Mouse (Mus musculus) limb, embryonic 15.5 days (tissue): ENCODE results near the gene Ubxn11. TPM values are rescaled to one million over a fixed set of nuclear protein-coding genes. Genes with fewer than 3 reads are reported as not detected.
A peak's percentile ranks its signal among the peaks of the same experiment; 100 is the strongest.

ENCODE experiments used
- ATAC-seq: fragments of 200-750 bp; cut with Nextera tagmentation; 2 replicates; pipeline ENCODE4 v1.8.0; 2017; ENCODE audit warnings: low read depth, moderate TSS enrichment; ENCODE audit not compliant: insufficient number of reproducible peaks, low FRiP score, low TSS enrichment
- H3K27ac ChIP-seq: fragments of 300-500 bp; sonication (generic); 2 replicates; pipeline ENCODE4 v1.5.1; 2015; ENCODE audit warnings: moderate library complexity, mild to moderate bottlenecking, inconsistent platforms
- H3K27me3 ChIP-seq: fragments of 300-500 bp; sonication (generic); 2 replicates; pipeline ENCODE4 v1.6.1; 2015; ENCODE audit warnings: inconsistent platforms
- H3K36me3 ChIP-seq: fragments of 300-500 bp; sonication (generic); 2 replicates; pipeline ENCODE4 v1.6.1; 2015; ENCODE audit warnings: inconsistent platforms
- H3K4me1 ChIP-seq: fragments of 300-500 bp; sonication (generic); 2 replicates; pipeline ENCODE4 v1.6.1; 2015; ENCODE audit warnings: inconsistent platforms
- H3K4me2 ChIP-seq: fragments of 300-500 bp; sonication (generic); 2 replicates; pipeline ENCODE4 v1.6.1; 2015; ENCODE audit warnings: mild to moderate bottlenecking, inconsistent platforms
- H3K4me3 ChIP-seq: fragments of 300-500 bp; sonication (generic); 2 replicates; pipeline ENCODE4 v1.5.1; 2015; ENCODE audit warnings: mild to moderate bottlenecking, inconsistent platforms
- H3K9ac ChIP-seq: fragments of 300-500 bp; sonication (generic); 2 replicates; pipeline ENCODE4 v1.6.1; 2015; ENCODE audit warnings: inconsistent platforms
- H3K9me3 ChIP-seq: fragments of 300-500 bp; sonication (generic); 2 replicates; pipeline ENCODE4 v1.6.1; 2016; ENCODE audit warnings: inconsistent platforms
- WGBS: fragments of 180-500 bp; shearing (Covaris S2); methylation state at CpG from one replicate; pipeline ENCODE4 v1.1.7; 2015; 5-methylcytosine and 5-hydroxymethylcytosine counted together
- polyA plus RNA-seq: library from polyadenylated mRNA; unstranded; fragments of >200 nt; fragmentation: Nextera tagmentation; extraction: Ambion mirVana; gene quantifications from 2 replicates; pipeline ENCODE4 v1.2.1, GENCODE M21; 2015

The Ubxn11 gene
- polyA plus RNA-seq, 1 experiment from 2014 or later: 10.7 TPM

DNA sequence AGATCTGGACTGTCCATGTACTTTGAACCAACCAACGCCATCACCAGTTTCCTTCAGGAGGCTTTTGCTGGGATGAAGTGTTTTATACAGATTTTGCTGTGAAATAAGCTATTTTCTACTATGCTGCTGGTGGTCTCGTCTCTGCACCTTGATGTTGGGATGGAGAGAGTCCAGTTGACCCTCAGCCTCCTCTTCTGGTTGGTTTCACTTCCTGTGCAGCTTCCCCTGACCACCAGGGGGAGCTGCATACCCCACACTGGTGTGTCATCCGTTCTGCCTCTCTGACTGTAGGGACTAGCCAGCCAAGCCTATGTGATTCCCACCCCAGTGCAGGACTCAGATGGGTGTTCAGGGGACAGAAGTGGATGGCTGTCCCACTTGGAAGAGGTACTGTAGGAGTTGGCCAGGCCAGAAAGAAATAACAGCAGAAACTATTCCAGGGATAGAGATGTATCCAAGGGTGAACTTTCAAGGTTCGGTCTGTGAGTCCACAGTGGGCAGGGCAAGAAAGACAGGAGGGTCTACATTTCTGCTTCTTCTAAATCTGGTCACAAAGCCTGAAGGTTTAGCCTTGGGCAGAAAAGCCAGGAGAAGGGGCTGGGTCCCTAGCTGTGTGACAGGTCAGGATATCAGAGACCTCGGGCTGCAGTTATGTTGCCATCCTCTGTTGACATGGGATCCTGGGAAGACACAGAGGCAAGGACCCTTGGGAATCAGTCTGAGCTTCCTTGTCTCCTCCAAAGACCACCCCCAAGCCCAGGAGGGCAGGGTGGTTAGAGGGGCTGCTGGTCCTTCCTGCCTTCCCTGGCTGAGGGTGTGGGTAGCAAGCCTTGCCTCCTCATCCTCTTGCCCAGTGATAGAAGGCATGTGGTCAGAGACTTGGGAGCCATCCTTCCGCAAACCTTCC is 9.7 kb upstream of the Ubxn11 start:
- Histone ChIP-seq H3K4me2 (no peak overlapping the region), H3K27ac (no peak overlapping the region), H3K9me3 (no peaks in the 10 kb centered on the region), H3K36me3 (no peaks in the 10 kb centered on the region), H3K27me3 (no peaks in the 10 kb centered on the region), H3K4me3 (no peak overlapping the region), H3K9ac (no peak overlapping the region), H3K4me1 (no peaks in the 10 kb centered on the region)
- ATAC-seq: no peak; the same call in 1 of the 2 replicates
- 69% methylated on average over 6 of the region's 6 CpGs for WGBS

DNA sequence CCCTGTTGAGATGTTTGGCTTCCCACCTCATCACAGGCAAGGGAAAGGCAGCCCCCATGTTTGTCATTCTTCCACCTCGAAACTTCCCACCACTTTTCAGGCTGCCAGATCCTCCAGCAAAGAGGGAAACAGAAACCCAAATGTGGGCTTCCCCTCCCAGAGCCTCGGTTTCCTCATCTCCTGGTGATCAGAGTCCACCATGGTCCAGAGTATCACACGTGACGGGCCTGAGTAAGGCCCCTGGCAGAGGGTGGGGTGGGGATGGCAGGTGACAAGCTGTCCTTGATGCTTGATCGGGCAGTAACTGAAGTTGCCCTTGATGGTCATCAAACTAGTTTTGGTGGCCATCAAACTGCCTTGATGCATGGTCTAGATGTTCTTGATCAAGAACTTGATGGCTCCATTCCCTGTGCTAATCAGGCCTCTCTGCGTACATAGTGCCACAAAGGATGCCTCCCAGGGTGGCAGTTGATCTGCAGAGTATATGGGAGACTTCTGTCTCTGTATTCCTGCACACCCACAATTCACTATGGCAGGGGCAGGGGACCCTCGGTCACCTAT is 8.3 kb upstream of the Ubxn11 start:
- no peak overlapping the region for H3K4me2 ChIP-seq
- H3K9me3 ChIP-seq: no peaks in the 10 kb centered on the region
- no peak overlapping the region for H3K27ac ChIP-seq
- H3K4me1 ChIP-seq: no peaks in the 10 kb centered on the region
- H3K27me3 ChIP-seq: no peaks in the 10 kb centered on the region
- H3K4me3 ChIP-seq: no peak overlapping the region
- no peaks in the 10 kb centered on the region for H3K36me3 ChIP-seq
- ATAC-seq: no peak
- no peak overlapping the region for H3K9ac ChIP-seq
- 81% methylated on average over 7 of the region's 7 CpGs for WGBS

DNA sequence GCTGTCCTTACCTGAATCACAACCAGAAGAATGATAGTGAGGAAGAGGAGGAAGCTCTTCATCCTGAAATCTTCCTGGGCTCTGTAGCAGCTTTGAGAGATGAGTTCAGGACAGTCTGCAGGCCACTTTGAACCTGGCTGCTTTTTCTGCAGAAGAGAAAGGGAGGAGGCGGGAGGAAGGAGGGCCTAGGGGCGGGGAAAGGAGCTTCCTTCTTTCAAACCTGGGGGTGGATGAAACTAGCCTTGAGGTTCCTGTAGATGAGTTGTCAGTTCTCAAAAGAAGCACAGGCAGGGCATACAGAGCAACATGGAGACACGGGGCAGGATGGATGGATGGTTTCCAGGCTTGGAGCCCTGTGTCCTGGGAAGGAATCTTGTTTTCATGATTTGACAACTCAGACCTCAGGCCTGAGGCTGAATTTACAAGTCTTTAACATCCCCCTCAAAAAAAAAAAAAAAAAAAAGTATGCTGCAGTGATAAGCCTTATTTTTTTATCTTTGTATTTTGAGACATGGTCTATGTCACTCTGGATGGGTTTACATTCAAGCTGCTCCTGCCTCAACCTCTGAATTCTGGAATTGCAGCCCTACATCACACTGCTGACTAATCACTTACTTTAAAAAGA is 7.3 kb upstream of the Ubxn11 start, which contains the start of gene Cd52:
Gene Cd52, minus strand, starts transcription at position 160 of the 625 bp plus-strand sequence.
- H3K9ac ChIP-seq: no peak within 1 kb of the TSS
- no peak for ATAC-seq
- H3K9me3 ChIP-seq: no peaks in the 10 kb centered on the region
- no peak within 1 kb of the TSS for H3K4me2 ChIP-seq
- H3K4me3 ChIP-seq: no peak within 1 kb of the TSS
- H3K27ac ChIP-seq: no peak within 1 kb of the TSS
- no peaks in the 10 kb centered on the region for H3K27me3 ChIP-seq
- H3K36me3 ChIP-seq: no peaks in the 10 kb centered on the region
- 57% methylated on average over 3 of the region's 3 CpGs for WGBS
- H3K4me1 ChIP-seq: no peaks in the 10 kb centered on the region

DNA sequence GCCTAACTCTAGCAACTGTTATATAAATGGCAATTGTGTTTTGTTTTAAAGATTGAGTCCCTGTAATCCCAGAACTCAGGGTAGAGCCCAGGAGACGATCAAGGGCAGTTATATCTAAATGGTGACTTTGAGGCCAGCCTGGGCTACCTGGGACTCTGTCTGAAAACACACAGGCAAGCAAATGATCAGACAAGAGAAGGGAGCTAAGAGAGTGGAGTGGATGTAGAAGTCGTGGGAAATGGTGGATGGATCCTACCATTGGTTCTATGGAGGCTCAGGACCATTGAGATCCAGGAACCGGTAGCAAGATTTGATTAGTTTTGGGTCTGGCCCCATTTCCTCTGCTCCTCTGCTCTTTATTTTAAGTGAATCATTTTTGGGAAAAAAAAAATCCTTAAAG is 6.2 kb upstream of the Ubxn11 start:
- H3K27me3 ChIP-seq: no peaks in the 10 kb centered on the region
- no peak overlapping the region for H3K9ac ChIP-seq
- H3K4me3 ChIP-seq: no peak overlapping the region
- H3K9me3 ChIP-seq: no peaks in the 10 kb centered on the region
- ATAC-seq: no peak
- no peaks in the 10 kb centered on the region for H3K36me3 ChIP-seq
- H3K4me1 ChIP-seq: no peaks in the 10 kb centered on the region
- H3K4me2 ChIP-seq: no peak overlapping the region
- WGBS: 83% methylated on average over 3 of the region's 3 CpGs
- no peak overlapping the region for H3K27ac ChIP-seq

DNA sequence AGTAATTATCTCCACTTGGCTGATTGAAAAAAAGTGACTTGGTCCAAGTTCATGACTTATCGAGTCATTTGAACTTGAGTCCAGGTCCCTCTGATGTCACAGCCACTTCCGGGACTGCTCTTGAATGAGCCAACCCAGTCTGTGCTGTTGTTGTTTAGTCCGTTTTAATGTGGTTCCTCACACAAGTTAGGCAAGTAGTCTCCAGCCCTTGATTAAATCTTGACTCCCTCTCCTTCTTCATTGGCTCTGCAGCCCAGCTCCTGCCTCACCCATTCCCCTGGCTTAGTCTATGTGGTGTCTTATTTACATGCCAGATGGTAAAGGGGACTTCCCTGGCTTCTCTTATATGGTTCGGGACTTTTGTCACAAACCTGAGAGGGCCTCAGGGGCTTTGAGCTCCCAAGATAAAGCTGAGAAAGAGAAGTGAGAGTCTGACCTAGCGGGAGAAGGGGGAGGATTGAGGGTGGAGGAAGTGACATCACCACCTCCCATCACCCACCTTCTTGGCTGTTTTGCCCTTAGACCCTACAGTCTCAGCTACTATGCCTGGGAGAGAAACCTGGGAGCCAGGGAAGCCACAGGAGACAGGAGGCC is 5.3 kb upstream of the Ubxn11 start:
- no peak overlapping the region for H3K27ac ChIP-seq
- H3K4me3 ChIP-seq: no peak overlapping the region
- no peak for ATAC-seq
- no peaks in the 10 kb centered on the region for H3K27me3 ChIP-seq
- 72% methylated on average over 5 of the region's 5 CpGs for WGBS
- H3K9me3 ChIP-seq: no peaks in the 10 kb centered on the region
- no peak overlapping the region for H3K9ac ChIP-seq
- H3K36me3 ChIP-seq: no peaks in the 10 kb centered on the region
- no peak overlapping the region for H3K4me2 ChIP-seq
- H3K4me1 ChIP-seq: no peaks in the 10 kb centered on the region

DNA sequence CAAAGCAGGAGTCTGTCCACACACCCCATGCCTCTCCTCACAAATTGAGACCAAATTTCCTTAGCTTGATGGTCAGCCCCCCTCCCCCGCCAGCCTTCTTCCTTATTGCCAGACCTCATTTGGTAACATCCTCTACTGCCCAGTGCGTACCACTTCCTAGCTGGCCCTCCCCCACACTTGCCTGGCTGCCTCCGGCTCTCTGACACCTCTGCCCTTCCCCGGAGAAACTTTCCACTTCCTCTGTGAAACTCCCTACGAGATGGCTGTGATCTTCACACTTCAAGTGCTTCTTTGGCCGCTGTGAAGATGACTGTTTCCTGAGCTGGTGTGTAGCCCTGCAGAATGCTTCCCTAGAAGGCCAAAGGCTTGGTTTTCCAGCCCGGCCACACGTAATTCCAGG is 3.7 kb upstream of the Ubxn11 start:
- no peaks in the 10 kb centered on the region for H3K9me3 ChIP-seq
- 33% methylated on average over 8 of the region's 8 CpGs for WGBS
- H3K4me3 ChIP-seq: no peak overlapping the region
- no peak overlapping the region for H3K27ac ChIP-seq
- 0 out of 2 replicates have a peak, but pooled peaks cover 6% of the 10 kb centered on the region for H3K4me1 ChIP-seq
- ATAC-seq: no peak
- H3K36me3 ChIP-seq: no peaks in the 10 kb centered on the region
- no peaks in the 10 kb centered on the region for H3K27me3 ChIP-seq
- no peak overlapping the region for H3K9ac ChIP-seq
- no peak overlapping the region for H3K4me2 ChIP-seq

DNA sequence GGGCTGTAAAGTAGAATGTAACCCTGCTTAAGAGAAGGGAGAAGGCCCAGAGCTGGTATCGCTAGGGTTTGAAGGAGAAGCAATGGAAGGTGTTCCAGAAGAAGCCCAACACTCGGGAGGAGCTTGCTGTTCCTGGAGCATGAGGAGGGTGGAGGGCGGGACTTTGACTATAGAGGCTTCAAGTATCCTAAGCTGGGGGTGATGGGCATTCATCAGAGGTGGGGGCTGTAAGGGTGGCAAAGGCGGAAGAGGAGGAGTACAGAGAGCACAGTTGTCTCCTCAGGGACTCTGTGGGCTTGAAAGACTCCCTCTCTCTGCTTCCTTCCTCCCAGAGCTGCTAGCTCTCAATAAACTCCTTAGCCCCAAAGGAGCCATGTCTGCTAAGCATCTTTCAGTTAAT is 2.1 kb upstream of the Ubxn11 start:
- Histone ChIP-seq H3K27ac (no peak overlapping the region), H3K4me1 (0 out of 2 replicates have a peak, but pooled peaks cover 6% of the 10 kb centered on the region), H3K4me3 (no peak overlapping the region), H3K9ac (no peak overlapping the region), H3K4me2 (no peak overlapping the region), H3K27me3 (no peaks in the 10 kb centered on the region), H3K9me3 (no peaks in the 10 kb centered on the region), H3K36me3 (no peaks in the 10 kb centered on the region)
- ATAC-seq: no peak
- 80% methylated on average over 4 of the region's 4 CpGs for WGBS

DNA sequence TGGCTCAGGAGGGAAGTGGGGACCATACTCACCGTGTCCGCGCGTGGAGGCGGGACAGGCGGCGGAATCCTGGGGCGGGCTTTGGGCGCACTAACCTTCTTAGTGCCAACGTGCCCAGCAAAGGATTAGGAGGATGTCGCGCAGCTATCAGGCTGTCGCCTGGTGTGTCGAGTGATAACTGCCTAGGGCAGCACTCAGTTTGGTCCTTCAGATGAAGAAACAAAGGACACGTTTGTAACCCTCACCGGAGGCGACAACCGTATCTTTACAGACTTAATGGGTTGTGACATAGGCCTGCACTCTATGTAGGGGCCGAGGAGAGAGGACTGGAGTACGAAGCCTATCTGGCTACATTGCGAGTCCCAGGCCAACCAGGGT is 361 bp downstream of the Ubxn11 start:
- Histone ChIP-seq H3K4me1 (0 out of 2 replicates have a peak, but pooled peaks cover 6% of the 10 kb centered on the region), H3K9ac (peak overlapping the region; percentile 62), H3K4me3 (peak overlapping the region; percentile 73), H3K27ac (no peak overlapping the region), H3K27me3 (no peaks in the 10 kb centered on the region), H3K4me2 (peak overlapping the region; percentile 66), H3K9me3 (no peaks in the 10 kb centered on the region), H3K36me3 (no peaks in the 10 kb centered on the region)
- WGBS: 4% methylated on average over 21 of the region's 21 CpGs
- no peak for ATAC-seq

DNA sequence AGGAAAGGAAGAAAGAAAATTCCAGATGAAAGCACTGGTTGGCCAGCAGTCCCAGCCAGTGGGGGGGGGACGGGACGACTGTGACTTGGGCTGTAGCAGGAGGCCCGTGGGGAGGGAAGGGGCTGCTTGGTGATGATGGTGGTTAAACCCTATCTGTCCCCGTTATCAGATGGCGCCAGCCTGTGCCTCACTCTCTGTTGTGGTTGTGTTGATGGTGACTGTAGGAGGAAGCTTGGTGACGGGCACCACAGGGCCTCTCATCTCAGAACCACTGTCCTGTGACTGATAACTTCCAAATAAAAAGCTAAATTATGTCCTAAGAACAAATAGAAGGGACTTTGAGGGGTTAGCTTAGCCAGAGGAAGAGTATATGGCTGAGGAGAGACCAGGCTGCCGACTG is 3.7 kb downstream of the Ubxn11 start:
- H3K9me3 ChIP-seq: no peaks in the 10 kb centered on the region
- no peaks in the 10 kb centered on the region for H3K36me3 ChIP-seq
- H3K4me2 ChIP-seq: no peak overlapping the region
- no peak for ATAC-seq
- no peaks in the 10 kb centered on the region for H3K27me3 ChIP-seq
- WGBS: 76% methylated on average over 7 of the region's 7 CpGs
- no peak overlapping the region for H3K4me3 ChIP-seq
- 0 out of 2 replicates have a peak, but pooled peaks cover 6% of the 10 kb centered on the region for H3K4me1 ChIP-seq
- no peak overlapping the region for H3K9ac ChIP-seq
- H3K27ac ChIP-seq: no peak overlapping the region

DNA sequence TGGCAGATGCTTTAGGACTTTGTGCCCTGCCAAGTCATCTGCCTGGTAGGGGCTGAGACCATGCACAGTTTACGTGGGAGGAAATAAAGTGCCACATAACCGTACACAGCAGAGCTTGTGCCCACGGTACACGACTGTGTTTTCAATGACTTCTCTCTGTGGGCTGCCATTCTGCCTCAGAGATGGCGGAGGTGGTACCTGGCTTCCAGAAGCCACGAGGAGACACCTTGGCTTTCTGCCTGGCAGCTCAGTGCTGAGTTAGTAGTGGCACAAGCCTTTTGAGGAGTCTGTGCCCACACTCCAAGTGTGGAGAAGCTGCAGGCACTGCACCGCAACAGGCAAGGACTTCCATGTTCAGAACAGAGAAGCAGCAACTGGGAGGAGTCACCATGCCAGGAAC is 5.4 kb downstream of the Ubxn11 start:
- Histone ChIP-seq H3K27ac (no peak overlapping the region), H3K4me1 (0 out of 2 replicates have a peak, but pooled peaks cover 5% of the 10 kb centered on the region), H3K4me3 (no peak overlapping the region), H3K9ac (0 out of 2 replicates have a peak overlapping the region, but pooled peaks have one; percentile 7), H3K36me3 (no peaks in the 10 kb centered on the region), H3K4me2 (no peak overlapping the region), H3K9me3 (no peaks in the 10 kb centered on the region), H3K27me3 (no peaks in the 10 kb centered on the region)
- no peak for ATAC-seq
- WGBS: 85% methylated on average over 7 of the region's 7 CpGs

DNA sequence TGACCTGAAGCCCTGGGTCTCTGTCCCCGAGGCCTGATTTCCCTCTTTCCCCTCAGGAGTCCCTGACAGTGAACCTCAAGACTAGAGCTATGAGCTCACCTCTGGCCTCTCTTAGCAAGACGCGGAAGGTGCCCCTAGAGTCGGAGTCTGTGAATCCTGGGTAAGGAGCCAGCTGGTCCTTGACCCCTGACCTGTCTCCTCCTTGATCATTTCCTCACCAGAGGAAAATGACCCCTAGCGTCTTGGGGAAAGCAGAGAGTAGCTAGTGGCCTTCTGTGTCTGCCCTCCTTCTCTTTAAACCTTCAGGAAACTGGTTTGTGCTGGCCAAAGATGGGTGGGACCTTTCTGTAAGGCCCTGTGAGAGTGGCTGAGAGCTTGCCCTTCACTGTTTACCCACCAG is 5.8 kb downstream of the Ubxn11 start:
- WGBS: 23% methylated on average over 5 of the region's 5 CpGs
- H3K27me3 ChIP-seq: no peaks in the 10 kb centered on the region
- H3K9me3 ChIP-seq: no peaks in the 10 kb centered on the region
- ATAC-seq: no peak
- no peak overlapping the region for H3K9ac ChIP-seq
- no peak overlapping the region for H3K4me2 ChIP-seq
- H3K4me1 ChIP-seq: 0 out of 2 replicates have a peak, but pooled peaks cover 1% of the 10 kb centered on the region
- H3K4me3 ChIP-seq: no peak overlapping the region
- H3K36me3 ChIP-seq: no peaks in the 10 kb centered on the region
- H3K27ac ChIP-seq: no peak overlapping the region

DNA sequence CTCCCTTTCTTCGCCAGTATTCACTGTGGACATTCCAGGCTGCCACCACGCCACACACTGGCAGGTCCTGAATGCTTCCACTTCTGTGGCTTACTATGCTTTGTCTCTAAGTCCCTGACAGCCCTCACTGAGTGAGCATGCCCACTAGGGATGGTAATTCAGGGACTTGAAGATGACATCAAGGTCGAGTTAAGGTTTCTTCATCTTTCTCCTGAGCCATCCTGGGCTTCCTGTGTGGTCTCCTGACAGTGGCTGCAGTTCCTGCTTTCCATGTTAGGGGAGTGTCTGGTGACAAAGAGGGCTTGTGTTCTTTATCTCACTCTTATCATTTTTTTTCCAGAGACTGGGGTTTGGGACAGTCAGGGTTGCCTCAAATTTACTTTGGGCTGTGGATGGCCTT is 8.3 kb downstream of the Ubxn11 start:
- no peak overlapping the region for H3K4me2 ChIP-seq
- no peaks in the 10 kb centered on the region for H3K36me3 ChIP-seq
- H3K4me3 ChIP-seq: no peak overlapping the region
- no peaks in the 10 kb centered on the region for H3K27me3 ChIP-seq
- WGBS: 58% methylated on average over 3 of the region's 3 CpGs
- no peak overlapping the region for H3K9ac ChIP-seq
- no peak for ATAC-seq
- H3K4me1 ChIP-seq: peaks cover 10% of the 10 kb centered on the region; the same call in 1 of the 2 replicates
- H3K9me3 ChIP-seq: no peaks in the 10 kb centered on the region
- H3K27ac ChIP-seq: no peak overlapping the region
